Mouse (Mus musculus): ENCODE data around the gene Slc24a3. TPM values are rescaled to one million over a fixed set of nuclear protein-coding genes. Genes with fewer than 3 reads are reported as not detected.

Gene Slc24a3
- polyA plus RNA-seq, 1 experiment from 2014 or later, result 3.1 TPM

DNA sequence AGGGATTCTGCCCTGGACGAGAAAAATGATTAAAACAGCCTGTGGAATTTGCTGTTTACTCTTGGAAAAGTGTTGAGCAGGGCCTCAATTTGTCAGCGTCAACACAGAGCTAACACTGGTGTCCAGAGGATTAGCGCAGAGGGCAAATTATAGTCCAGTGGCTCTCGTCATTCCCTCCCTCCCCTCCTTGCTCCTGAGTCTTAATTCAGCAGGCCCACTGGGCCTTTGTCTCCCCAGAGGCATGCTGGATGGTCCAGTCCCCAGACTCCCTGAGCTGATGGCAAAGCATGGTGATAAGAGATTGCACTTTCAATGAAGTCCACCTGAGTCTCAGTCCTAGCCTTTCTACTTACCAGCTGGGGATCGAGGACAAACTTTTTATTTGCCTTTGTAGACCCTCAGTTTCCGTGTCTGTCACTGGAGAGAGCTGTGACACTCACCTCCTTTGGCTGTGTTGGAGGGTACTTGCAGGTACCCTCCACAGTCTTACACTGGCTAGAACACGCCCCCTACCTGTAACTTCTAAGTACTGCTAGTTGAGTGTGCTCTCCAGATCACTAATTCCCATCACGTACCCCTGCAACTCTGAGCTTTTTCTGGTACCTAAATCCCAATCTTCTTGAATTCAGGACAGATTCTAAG, 289.7 kb downstream of the Slc24a3 start:
- Histone ChIP-seq H3K4me2 (ENCODE audit: low read length) (no peak overlapping the region), H3K27me3 (replicated peaks; ENCODE audit: control insufficient read depth, insufficient read depth, low read length) (no peaks in the 10 kb centered on the region), H3K9ac (ENCODE audit: low read length) (no peak overlapping the region), H3K9me3 (replicated peaks; ENCODE audit: control insufficient read depth, low read length) (no peaks in the 10 kb centered on the region), H3K4me3 (ENCODE audit: low read depth, low read length) (no peak overlapping the region), H3K4me1 (ENCODE audit: control insufficient read depth, insufficient read depth, low read length) (0 out of 2 replicates have a peak, but pooled peaks cover 4% of the 10 kb centered on the region), H3K36me3 (ENCODE audit: control insufficient read depth, insufficient read depth, low read length) (no peaks in the 10 kb centered on the region), H3K27ac (ENCODE audit: low read depth, low read length) (no peak overlapping the region)
- no peak for ATAC-seq
- whole genome bisulfite sequencing, result 32% methylated on average over 8 of the region's 8 CpGs
- DNase-seq (ENCODE audit: low spot score), result no peak

DNA sequence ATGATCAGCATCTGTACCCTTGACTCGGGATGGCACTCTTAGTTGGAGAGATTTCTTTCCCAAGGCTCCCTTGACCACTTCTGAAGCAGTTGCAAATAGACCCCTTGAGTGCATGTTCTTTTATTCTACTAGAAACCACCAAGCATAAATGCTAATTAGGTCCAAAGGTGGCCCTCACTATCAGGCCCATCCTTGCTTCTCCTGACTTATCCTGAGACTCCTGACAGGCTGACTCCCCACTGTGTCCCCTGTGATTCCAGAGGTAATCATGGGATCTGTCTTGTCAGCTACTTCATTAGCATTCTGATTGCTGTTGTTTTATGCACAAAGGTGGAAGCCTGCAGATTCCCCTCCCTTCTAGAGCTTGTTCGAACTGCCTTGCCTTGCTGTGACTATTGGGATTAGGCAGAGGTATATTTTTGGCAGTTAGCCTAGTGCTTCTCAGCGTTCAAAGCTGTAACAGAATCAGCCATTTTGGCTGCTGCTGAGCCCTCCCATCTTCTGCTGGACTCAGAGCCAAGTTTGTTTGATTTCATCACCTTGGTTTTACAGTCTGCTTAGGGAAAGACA, 293.4 kb downstream of the Slc24a3 start:
- no peaks in the 10 kb centered on the region for H3K27me3 ChIP-seq (replicated peaks; ENCODE audit: control insufficient read depth, insufficient read depth, low read length)
- H3K9me3 ChIP-seq (replicated peaks; ENCODE audit: control insufficient read depth, low read length), result no peaks in the 10 kb centered on the region
- 0 out of 2 replicates have a peak, but pooled peaks cover 4% of the 10 kb centered on the region for H3K4me1 ChIP-seq (ENCODE audit: control insufficient read depth, insufficient read depth, low read length)
- H3K9ac ChIP-seq (ENCODE audit: low read length), result no peak overlapping the region
- 0 out of 2 replicates have a peak, but pooled peaks have one; percentile 34 for ATAC-seq
- DNase-seq (ENCODE audit: low spot score), result peak; percentile 47
- no peaks in the 10 kb centered on the region for H3K36me3 ChIP-seq (ENCODE audit: control insufficient read depth, insufficient read depth, low read length)
- H3K27ac ChIP-seq (ENCODE audit: low read depth, low read length), result no peak overlapping the region
- H3K4me3 ChIP-seq (ENCODE audit: low read depth, low read length), result no peak overlapping the region
- 29% methylated on average over 3 of the region's 3 CpGs for WGBS
- H3K4me2 ChIP-seq (ENCODE audit: low read length), result no peak overlapping the region

DNA sequence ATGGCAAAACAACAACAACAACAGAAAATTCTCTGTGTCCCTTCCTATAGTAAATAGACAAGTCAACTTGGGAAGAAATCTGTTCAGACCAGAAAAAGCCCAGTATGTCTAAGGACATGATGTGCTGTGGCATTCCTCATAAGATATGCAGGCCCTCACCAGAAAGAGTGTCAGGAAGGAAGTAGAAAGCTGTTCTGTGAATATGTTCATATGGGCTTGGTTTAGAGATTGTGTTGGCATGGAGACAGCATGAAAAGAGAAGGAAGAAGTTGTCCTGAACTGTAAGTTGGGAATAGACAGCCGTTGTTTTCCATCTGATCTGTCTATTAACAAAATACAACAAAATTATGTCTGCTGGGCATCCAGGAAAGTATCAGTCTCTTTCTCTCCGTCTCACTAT, 294.7 kb downstream of the Slc24a3 start:
- ATAC-seq, result no peak
- Histone ChIP-seq H3K4me1 (ENCODE audit: control insufficient read depth, insufficient read depth, low read length) (0 out of 2 replicates have a peak, but pooled peaks cover 4% of the 10 kb centered on the region), H3K9ac (ENCODE audit: low read length) (no peak overlapping the region), H3K27me3 (replicated peaks; ENCODE audit: control insufficient read depth, insufficient read depth, low read length) (no peaks in the 10 kb centered on the region), H3K27ac (ENCODE audit: low read depth, low read length) (no peak overlapping the region), H3K36me3 (ENCODE audit: control insufficient read depth, insufficient read depth, low read length) (no peaks in the 10 kb centered on the region), H3K9me3 (replicated peaks; ENCODE audit: control insufficient read depth, low read length) (no peaks in the 10 kb centered on the region), H3K4me3 (ENCODE audit: low read depth, low read length) (no peak overlapping the region), H3K4me2 (ENCODE audit: low read length) (no peak overlapping the region)
- no peak for DNase-seq (ENCODE audit: low spot score)
- WGBS, result 94% methylated on average over 2 of the region's 2 CpGs

DNA sequence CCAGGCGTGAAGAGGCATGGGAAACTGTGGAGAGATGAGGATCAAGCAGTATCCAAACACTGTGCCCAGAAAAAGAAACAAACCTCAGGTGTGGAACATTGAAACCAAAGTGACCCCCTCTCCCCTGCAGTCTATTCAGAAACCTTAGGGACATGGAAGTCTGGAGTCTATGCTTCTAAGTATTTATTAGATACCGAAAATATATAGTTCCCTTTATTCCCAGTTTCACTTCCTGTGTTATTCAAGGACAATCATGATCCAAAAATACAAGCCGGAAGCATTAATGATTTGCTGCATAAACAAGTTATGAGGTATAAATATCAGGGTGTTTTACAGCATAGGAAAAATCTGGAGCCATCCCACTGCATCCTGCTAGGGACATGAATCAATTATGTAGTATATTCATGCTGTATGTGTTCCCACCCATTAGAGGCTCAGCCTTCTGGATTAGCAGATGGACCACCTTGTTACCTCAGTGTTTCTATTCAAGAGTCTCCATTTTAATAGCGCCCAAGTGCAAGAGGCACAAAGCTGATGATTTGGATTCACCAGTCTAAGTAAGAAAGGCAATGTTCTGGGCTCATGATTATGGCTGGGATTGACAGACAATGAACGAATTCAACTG, 301.3 kb downstream of the Slc24a3 start:
- Histone ChIP-seq H3K4me3 (ENCODE audit: low read depth, low read length) (no peak overlapping the region), H3K27me3 (replicated peaks; ENCODE audit: control insufficient read depth, insufficient read depth, low read length) (no peaks in the 10 kb centered on the region), H3K4me2 (ENCODE audit: low read length) (no peak overlapping the region), H3K4me1 (ENCODE audit: control insufficient read depth, insufficient read depth, low read length) (no peaks in the 10 kb centered on the region), H3K36me3 (ENCODE audit: control insufficient read depth, insufficient read depth, low read length) (no peaks in the 10 kb centered on the region), H3K27ac (ENCODE audit: low read depth, low read length) (no peak overlapping the region), H3K9ac (ENCODE audit: low read length) (no peak overlapping the region), H3K9me3 (replicated peaks; ENCODE audit: control insufficient read depth, low read length) (no peaks in the 10 kb centered on the region)
- WGBS, result 86% methylated on average over 5 of the region's 5 CpGs
- DNase-seq (ENCODE audit: low spot score), result no peak
- ATAC-seq, result no peak

DNA sequence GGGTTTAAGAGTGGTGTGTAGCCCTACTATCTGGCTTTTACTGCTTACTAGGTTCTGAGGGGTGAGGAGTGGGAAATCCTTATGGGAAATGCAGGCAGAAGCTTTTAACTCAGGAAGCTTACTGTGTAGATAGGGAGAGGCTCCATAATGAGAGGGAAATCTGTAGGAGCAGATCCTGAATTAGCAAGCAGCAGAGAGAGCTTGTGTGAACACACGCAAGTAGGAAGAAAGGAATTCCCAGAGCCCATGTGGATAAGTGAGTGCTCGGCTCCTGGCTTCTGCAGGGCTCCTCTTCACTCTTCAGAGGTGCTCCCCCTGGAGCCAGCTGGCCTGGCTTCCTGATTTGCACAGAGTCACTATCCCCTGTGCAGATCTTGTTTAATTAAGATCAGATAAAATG, 309.9 kb downstream of the Slc24a3 start:
- Histone ChIP-seq H3K4me3 (ENCODE audit: low read depth, low read length) (no peak overlapping the region), H3K4me1 (ENCODE audit: control insufficient read depth, insufficient read depth, low read length) (no peaks in the 10 kb centered on the region), H3K9ac (ENCODE audit: low read length) (no peak overlapping the region), H3K27ac (ENCODE audit: low read depth, low read length) (no peak overlapping the region), H3K4me2 (ENCODE audit: low read length) (no peak overlapping the region), H3K27me3 (replicated peaks; ENCODE audit: control insufficient read depth, insufficient read depth, low read length) (no peaks in the 10 kb centered on the region), H3K9me3 (replicated peaks; ENCODE audit: control insufficient read depth, low read length) (no peaks in the 10 kb centered on the region), H3K36me3 (ENCODE audit: control insufficient read depth, insufficient read depth, low read length) (no peaks in the 10 kb centered on the region)
- WGBS, result 74% methylated on average over 2 of the region's 2 CpGs
- DNase-seq (ENCODE audit: low spot score) (no peak), ATAC-seq (no peak)

DNA sequence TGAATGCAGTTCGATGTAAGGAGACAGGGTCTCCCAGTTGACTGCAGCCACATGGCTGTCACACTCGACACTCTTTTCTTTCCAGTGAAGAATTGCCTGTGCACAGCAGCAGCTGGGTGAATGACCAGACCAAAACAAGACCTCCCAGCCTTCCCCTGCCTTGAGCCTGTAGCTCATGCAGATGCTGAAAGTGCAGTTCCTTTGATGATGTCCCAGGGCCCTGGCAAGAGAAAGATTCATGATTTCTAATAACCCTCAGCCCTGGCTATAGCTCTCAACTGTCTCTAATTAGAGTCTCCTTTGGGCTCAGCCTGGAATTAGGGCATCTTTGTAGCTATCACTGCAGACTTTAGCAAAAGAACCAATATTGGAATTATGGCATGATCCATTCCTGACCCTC, 312.1 kb downstream of the Slc24a3 start:
- H3K36me3 ChIP-seq (ENCODE audit: control insufficient read depth, insufficient read depth, low read length), result no peaks in the 10 kb centered on the region
- no peaks in the 10 kb centered on the region for H3K9me3 ChIP-seq (replicated peaks; ENCODE audit: control insufficient read depth, low read length)
- ATAC-seq, result no peak
- no peak overlapping the region for H3K4me3 ChIP-seq (ENCODE audit: low read depth, low read length)
- H3K27me3 ChIP-seq (replicated peaks; ENCODE audit: control insufficient read depth, insufficient read depth, low read length), result no peaks in the 10 kb centered on the region
- H3K9ac ChIP-seq (ENCODE audit: low read length), result no peak overlapping the region
- H3K27ac ChIP-seq (ENCODE audit: low read depth, low read length), result no peak overlapping the region
- WGBS, result 71% methylated on average over 2 of the region's 2 CpGs
- DNase-seq (ENCODE audit: low spot score), result no peak
- no peak overlapping the region for H3K4me2 ChIP-seq (ENCODE audit: low read length)
- H3K4me1 ChIP-seq (ENCODE audit: control insufficient read depth, insufficient read depth, low read length), result no peaks in the 10 kb centered on the region

DNA sequence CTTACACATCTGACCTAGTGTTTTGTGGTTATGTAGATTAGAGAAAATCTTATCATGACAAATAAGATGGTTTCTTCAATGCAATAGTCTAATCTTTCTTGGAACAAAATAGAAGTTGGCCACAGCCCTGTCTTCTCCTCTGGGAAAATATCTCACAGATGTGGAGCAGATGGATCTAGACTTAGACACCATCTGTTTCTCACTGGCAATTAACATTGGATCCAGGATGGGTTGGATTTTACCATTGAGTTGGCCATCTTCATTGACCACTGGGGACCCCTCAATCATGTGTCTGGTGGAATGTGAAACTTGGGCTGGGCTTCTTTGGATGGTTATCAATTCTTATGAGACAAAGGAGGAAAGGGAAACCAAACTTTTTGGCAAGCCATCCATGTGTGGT, 332.7 kb downstream of the Slc24a3 start:
- no peaks in the 10 kb centered on the region for H3K4me1 ChIP-seq (ENCODE audit: control insufficient read depth, insufficient read depth, low read length)
- DNase-seq (ENCODE audit: low spot score), result no peak
- H3K36me3 ChIP-seq (ENCODE audit: control insufficient read depth, insufficient read depth, low read length), result no peaks in the 10 kb centered on the region
- ATAC-seq, result no peak
- H3K4me3 ChIP-seq (ENCODE audit: low read depth, low read length), result no peak overlapping the region
- no peak overlapping the region for H3K4me2 ChIP-seq (ENCODE audit: low read length)
- no peaks in the 10 kb centered on the region for H3K27me3 ChIP-seq (replicated peaks; ENCODE audit: control insufficient read depth, insufficient read depth, low read length)
- no peak overlapping the region for H3K27ac ChIP-seq (ENCODE audit: low read depth, low read length)
- H3K9ac ChIP-seq (ENCODE audit: low read length), result no peak overlapping the region
- no peaks in the 10 kb centered on the region for H3K9me3 ChIP-seq (replicated peaks; ENCODE audit: control insufficient read depth, low read length)

DNA sequence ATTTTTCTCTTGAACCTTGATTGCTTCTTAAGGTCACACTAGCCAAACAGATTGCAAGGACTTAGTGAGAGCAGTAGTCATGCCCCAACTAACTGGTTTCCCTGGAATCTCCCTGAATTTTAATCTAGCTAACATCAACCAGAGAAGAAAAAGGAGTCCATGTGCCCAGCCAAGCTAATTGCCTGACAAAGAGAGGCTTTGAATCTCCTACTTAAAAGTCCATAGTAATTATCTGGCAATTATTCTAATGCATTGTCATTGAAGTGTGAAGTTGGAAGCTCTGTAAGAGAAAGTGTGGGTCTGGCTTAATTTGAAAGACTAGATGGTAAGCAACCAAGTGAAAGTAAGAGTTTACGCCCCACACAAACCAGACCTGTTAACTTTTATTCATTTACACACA, 333.9 kb downstream of the Slc24a3 start:
- Histone ChIP-seq H3K4me1 (ENCODE audit: control insufficient read depth, insufficient read depth, low read length) (no peaks in the 10 kb centered on the region), H3K9me3 (replicated peaks; ENCODE audit: control insufficient read depth, low read length) (no peaks in the 10 kb centered on the region), H3K4me3 (ENCODE audit: low read depth, low read length) (no peak overlapping the region), H3K9ac (ENCODE audit: low read length) (no peak overlapping the region), H3K36me3 (ENCODE audit: control insufficient read depth, insufficient read depth, low read length) (no peaks in the 10 kb centered on the region), H3K4me2 (ENCODE audit: low read length) (no peak overlapping the region), H3K27ac (ENCODE audit: low read depth, low read length) (no peak overlapping the region), H3K27me3 (replicated peaks; ENCODE audit: control insufficient read depth, insufficient read depth, low read length) (no peaks in the 10 kb centered on the region)
- DNase-seq (ENCODE audit: low spot score) (peak; percentile 39), ATAC-seq (0 out of 2 replicates have a peak, but pooled peaks have one; percentile 15)
- WGBS, result 26% methylated on average over 1 of the region's 1 CpGs

DNA sequence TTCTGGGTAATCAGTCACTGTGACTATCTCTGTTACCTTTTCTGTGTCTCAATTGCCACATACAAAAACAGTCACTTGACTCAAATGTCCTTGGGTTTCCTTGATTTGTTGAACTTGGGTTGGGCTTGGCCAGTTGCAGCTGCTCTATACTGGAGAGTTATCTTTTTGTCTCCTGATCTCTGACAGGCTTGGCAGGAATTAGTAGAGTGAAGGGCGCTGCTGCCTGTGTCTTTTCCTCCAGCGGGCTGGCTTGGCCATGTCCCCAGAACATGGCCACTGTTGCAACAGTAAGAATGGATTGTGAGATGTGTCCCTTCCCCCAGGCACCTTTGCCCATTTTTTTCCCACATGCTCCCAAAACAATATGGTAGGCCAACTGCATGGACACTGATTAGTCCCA, 340.1 kb downstream of the Slc24a3 start:
- DNase-seq (ENCODE audit: low spot score), result no peak
- Histone ChIP-seq H3K9ac (ENCODE audit: low read length) (no peak overlapping the region), H3K4me1 (ENCODE audit: control insufficient read depth, insufficient read depth, low read length) (no peaks in the 10 kb centered on the region), H3K27me3 (replicated peaks; ENCODE audit: control insufficient read depth, insufficient read depth, low read length) (no peaks in the 10 kb centered on the region), H3K36me3 (ENCODE audit: control insufficient read depth, insufficient read depth, low read length) (no peaks in the 10 kb centered on the region), H3K4me3 (ENCODE audit: low read depth, low read length) (no peak overlapping the region), H3K27ac (ENCODE audit: low read depth, low read length) (no peak overlapping the region), H3K9me3 (replicated peaks; ENCODE audit: control insufficient read depth, low read length) (no peaks in the 10 kb centered on the region), H3K4me2 (ENCODE audit: low read length) (no peak overlapping the region)
- 89% methylated on average over 2 of the region's 2 CpGs for WGBS
- no peak for ATAC-seq
